Mouse (Mus musculus): Measurements from ENCODE around the gene Spata20.

Spata20 gene

DNA sequence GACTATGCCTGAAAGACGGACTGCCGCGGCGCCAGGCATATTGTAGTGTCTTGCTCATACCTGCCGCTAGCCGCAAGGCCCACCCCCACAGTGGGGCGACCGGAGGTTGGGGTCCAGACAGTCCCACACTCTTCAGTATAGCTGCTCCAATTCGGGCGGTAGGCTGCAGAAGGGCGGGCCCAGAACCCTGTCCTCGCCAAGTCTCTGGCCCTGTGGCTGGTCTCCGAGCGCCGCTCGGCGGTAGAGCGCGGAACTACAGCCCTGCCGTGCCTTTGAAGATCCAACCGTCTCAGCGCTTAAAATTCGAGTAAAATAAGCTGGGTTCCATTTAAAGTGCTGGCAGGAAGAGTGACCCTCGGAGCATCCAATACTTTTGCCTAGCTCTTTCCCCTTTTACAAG, at the start of gene Spata20:
Gene Spata20 (minus strand): TSS at position 179 of the 400 bp plus-strand sequence.
- DNase-seq (ENCODE audit: low spot score) = peak; percentile 60

DNA sequence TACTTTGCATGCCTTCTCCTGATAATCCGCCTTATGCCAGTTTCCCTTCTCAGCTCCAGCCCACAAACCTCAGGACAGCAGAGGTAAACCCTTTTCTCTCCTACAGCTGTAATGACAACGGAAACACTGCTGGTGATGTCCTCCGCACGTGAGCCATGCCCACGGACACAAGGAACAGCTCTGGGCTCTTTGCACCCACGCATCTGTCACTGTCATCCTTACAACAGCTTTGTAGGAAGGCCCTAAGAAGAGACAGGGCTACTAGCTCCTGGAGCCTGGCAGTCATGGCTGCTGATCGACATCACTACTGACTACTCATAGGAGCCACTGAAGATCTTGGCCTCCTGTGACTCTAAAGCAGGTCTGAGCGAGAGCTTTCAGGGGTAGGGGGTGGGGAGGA, 47.2 kb upstream of the Spata20 start:
- DNase-seq (ENCODE audit: low spot score) = no peak

DNA sequence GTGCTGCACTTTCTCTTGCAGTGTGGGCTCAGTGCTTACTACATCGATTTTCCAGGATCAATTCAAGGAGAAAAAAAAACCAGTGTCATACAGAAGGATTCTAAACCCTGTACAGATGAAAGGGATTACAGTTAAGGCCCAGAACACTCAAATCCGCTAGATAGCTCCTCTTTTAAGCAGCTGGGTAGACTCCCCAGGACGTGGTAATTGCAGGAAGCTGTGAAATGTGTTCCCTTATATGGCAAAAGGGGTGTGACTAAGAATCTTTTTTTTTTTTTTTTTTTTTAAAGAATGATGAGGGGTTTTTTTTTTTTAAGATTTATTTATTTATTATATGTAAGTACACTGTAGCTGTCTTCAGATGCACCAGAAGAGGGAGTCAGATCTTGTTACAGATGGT, 42.9 kb upstream of the Spata20 start:
- no peak for DNase-seq (ENCODE audit: low spot score)

DNA sequence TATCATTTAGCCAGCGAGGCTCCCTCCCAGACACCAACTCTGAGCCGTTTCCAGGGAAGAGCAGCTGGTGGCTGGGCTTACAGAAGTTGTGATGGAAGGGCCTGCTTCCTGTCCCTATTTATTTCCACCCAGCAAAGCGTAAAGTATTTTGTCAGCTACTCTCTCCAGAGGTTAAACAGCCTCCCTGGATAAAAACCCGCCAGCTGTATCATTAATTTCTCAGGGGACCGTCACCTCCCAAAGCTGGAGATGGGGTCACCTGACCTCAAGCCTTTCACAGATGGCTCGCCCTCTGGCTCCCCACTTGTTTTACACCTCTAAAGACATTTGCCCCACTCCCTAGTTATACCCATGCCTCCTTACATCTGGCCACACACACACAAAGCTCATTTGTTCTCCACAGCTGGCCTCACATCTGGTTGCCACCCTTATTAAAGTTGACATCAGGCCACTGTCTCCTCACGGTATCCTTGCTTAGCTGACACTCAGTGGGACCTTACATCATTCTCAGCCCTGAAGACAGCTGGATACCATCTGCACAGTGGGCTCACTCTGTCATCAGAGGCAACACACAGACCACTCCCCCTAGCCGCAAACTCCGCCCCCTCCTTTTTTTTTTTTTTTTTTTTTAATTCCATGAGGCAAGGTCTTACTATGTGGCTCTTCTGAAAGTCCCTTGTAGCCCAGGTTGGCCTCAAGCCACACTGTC, 40.3 kb upstream of the Spata20 start:
- no peak for DNase-seq (ENCODE audit: low spot score)

DNA sequence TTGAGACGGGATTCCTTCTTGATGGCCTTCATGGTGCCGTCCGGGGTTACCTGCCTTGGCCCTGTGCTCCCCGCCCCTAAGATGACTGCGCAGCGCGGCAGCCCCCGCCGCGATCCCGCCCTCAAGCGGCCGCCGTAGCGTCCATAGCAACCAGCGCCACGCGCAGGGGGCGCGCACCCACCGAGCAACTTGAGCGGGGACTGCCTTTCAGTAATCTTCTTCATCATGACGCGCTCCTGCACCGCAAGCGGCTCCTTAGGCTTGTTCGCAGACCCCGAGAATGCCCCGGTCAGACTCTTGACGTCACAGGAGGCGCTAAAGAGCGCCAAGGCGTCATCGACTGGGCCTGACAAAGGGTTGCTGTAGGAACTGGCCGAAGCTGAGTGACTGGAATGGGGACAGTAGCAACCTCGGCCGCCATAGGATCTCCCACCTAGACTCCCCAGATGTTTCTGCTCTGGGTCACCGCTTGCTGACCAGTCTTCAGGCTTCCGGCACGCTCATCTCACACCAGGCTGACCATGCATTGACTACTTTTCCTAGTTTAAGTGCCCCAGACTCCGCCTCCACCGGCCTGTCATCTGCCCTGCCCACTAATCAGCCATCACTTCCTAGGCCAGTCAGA, 35.4 kb upstream of the Spata20 start, which contains the start of gene Mycbpap:
Gene Mycbpap (minus strand): TSS at position 524 of the 625 bp plus-strand sequence.
- DNase-seq (ENCODE audit: low spot score) = peak; percentile 77

DNA sequence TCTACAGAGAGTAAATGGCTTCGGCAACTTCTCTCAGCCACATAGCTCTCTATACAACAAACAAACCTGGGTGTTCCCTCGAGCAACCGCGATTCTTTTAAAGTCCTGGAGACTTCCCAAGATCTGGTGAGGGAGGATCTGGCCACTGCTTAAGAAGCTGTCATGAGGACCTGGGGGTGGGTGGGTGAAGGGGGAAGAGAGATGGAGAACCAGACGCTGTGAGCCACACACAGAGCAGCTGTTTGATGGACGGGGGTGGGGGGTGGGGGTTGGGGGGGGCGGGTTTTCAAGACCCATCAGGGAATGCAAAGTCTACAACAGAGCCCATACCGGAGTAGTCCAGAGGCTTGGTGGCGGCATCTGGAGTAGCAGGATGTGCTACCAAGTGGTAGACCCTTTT, 27.5 kb upstream of the Spata20 start:
- no peak for DNase-seq (ENCODE audit: low spot score)

DNA sequence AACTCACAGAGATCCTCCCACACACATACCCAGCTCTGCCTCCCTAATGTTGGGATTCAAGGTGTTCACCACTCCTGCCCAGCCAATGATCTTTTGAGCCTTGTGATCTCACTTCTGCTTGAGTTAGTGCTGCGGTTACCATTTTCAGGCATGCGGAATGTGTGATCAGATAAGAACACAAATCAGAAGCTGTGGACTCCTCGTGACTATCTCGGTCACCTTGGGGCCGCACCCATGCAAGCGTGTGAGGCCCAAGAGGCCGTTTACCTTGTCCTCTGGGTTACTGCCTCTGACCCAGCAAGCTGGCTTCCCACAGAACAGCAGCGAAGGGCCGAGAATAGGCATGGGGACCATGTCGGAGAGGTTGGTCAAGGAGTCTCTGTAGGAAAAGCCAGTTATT, 23.0 kb upstream of the Spata20 start:
- DNase-seq (ENCODE audit: low spot score) = peak; percentile 64

DNA sequence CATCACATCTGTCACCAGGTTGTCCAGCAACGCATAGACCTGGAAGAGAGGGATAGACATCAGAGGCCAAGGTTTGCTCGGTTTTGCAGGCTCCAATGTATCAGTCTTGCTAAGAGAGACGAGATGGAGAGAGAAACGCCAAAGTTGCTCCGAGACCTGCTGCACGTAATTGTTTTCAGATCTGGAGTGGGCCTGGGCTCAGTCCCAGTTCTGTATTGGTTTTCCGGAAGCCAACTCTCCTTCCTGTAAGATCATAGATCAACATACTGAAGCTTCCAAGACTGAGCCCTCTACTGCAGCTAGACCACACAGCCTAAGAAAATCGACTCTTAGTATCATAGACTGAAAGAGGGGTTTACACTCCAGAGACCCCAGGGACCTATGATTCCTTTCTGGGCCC, 15.5 kb upstream of the Spata20 start:
- no peak for DNase-seq (ENCODE audit: low spot score)

DNA sequence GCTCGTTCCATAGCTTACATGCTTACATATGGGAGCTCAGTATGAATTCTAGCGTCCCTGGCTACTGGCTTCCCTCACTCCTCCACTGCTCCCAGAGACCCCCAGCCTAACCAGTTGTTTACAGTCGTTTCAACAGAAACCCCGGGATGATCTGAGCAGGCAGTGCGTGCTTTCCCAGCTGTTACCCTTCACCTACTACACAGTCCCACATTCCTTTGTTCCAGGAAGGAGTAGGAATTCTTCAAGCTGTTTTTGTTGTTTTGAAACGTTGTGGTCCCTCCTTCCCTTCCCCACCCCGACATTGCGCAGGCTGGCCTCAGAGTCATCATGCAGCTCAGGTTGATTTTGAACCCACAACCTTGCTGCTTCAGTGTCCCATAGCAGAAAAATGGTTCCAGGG, 14.4 kb upstream of the Spata20 start:
- DNase-seq (ENCODE audit: low spot score) = no peak

DNA sequence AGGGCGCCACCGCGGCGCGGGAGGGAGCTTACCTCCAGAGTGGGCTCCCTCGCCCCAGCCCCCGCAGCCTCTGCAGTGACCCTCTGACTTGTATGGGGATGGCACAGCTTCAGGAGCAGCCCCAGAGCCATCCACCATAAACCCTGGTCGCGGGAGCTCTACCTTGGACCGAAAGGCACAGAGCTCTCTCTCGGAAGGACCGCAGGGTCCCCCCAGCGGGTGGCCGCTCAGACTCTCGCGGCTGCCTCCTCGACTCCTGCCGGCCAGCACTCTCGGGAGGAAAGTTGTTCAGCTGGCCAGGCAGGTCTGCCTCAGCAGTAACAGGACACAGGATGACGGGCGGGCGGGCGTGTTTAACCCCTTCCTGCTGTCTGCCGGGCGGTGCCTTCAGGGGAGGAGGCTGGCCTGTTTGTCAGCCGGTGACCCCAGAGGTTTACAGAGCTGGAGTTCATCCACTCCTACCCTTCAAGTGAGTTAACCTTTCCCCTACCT, 13.7 kb upstream of the Spata20 start, which contains the start of gene Epn3:
Gene Epn3 (minus strand): TSS at position 314 of the 492 bp plus-strand sequence.
- DNase-seq (ENCODE audit: low spot score) = peak; percentile 55

DNA sequence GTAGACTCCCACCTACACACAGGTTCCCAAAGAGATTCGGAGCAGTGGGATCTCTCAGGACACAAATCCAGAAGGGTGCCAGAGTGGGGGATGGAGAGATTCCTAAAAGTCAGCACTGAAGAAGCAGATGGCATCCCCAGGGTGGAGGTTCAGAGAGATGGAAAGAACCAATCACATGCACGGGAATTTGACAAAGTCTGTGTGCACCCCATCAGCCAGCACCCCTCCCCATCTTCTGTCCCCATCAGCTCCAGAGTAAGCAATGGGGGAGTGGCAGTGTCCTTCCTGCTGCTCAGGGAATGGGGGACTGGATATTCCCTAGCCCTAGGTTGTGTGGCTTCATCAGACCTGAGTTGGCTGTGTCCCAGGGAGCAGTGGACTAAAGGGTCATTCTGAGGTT, 13.1 kb upstream of the Spata20 start:
- DNase-seq (ENCODE audit: low spot score) = no peak

DNA sequence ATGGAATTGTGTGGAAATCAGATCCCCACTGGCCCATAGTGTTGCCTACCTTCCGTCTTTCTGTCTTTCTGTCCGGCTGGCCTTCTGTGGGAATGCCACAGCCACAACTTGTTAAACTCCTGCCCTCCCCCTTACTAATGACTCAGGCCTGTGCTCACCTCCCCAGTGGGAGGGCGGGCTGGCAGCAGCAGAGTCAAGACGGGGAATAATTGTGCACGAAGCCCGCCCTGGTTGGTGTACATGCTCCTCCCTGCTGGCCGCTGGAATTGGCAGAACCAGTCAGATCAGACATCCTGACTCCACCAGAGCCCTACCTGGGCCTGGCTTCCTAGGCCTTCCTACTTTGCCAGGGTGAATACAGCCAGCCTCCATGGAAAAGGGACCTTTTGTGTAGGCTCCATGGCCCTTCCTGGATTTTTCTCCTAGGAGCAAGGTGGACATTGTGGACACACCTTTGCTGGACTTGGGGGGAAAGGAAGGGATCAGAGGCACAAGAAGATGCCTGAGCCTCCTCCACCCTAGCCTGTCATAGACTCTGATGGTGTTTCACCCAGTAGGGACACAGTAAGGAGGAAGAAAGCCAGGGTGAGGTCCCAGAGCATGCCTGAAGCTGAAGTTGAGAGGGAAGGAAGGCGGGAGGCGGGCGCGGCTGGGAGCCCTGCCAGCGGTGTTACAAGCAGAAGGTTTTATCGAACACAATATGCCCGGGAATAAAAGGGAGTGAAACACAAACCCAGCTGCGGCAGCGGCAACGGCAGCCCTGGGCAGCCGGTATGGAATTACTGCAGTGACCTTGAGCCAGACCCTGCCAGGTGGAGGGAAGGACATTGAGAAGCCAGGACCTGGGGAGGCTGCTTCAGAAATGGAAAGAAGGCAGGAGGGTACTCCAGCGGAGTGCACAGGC, 12.4 kb upstream of the Spata20 start:
- no peak for DNase-seq (ENCODE audit: low spot score)

DNA sequence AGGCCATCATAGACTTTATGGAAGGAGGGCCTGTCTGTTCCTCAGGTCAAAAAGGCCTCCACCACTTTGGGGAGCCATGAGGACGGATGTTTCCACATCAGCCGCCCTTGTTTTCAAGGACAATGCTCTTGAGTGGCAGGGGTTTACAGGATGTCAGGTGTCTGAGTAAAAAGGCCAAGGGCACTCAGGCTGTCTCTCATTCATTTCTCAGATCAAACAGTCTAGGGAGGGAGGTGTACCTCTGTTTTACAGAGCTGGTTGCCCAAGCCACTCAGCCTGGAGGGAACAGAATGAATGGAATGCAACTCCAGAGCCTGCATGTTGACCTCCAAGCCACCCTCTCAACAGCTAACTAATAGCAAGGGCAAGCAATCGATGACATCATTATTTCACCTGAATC, 9.4 kb upstream of the Spata20 start:
- no peak for DNase-seq (ENCODE audit: low spot score)

DNA sequence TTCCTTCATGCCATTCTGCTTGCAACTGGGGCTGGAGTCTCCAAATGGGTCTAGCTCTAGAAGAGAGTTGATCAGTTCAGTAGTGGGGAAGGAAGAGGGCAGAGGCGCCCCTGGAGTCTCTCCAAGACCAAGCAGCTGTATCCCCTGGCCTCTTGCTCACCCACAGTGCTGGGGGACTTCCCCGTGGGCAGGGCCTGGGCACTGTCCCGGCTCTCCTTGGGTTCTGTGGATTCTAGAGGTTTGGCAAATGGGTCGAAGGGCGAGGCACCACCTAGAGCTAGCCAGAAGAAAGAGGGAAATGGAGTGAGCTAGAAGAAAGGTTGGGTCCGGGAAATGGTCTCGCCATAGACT, 5.7 kb upstream of the Spata20 start:
- no peak for DNase-seq (ENCODE audit: low spot score)

DNA sequence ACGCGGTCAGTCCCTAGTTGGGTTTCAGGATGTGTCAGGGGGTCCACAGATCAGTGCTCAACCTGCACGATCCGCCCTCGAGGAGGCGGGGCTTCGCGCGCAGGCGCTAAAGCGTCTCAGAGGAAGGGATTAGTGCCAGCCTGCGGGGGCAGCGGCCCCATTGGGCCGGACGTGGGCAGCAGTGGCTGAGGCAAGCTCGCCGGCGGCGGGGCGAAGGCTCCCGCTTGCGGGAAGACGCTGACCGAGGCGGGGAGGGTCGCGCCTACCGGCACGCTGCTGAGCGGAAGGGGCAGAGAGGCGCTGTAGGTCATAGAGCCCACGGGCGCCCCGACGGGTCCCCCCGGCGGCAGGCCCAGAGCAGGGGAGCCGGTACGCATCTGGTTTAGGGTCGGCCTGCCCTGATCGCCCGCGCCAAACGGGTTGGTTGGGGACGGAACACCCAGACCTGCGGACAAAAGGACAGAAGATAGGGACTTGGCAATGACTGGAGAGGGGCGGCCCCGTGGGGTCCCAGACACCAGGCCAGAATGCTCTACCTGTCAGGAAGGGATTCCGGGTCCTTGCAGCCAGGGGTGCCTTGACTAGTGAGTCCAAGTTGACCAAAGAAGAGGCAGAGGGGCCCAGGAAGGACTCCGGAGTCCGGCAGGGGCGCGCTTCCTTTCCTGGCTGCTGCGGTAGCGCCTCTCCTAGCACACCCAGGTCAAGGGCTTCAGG, 5.2 kb upstream of the Spata20 start:
- DNase-seq (ENCODE audit: low spot score) = peak; percentile 51

DNA sequence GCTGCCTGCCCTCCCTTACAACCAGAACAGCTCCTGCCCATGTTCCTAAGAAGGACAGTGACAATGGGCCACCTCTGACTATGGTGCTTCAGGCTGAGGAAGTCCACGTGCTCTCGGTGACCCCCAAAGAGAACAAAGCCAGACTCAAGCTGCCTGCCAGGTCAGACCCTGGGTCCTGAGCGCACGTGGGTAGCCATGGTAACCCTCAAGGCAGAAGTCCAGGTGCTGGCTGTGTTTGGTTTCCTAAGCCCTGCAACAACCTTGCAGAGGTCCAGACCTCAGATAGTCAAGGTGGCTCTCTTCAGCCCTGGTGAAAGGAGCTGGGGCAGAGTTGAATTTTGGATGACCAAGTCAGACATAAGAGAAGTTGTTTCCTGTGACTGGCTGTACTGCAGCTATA, 3.8 kb upstream of the Spata20 start:
- no peak for DNase-seq (ENCODE audit: low spot score)

DNA sequence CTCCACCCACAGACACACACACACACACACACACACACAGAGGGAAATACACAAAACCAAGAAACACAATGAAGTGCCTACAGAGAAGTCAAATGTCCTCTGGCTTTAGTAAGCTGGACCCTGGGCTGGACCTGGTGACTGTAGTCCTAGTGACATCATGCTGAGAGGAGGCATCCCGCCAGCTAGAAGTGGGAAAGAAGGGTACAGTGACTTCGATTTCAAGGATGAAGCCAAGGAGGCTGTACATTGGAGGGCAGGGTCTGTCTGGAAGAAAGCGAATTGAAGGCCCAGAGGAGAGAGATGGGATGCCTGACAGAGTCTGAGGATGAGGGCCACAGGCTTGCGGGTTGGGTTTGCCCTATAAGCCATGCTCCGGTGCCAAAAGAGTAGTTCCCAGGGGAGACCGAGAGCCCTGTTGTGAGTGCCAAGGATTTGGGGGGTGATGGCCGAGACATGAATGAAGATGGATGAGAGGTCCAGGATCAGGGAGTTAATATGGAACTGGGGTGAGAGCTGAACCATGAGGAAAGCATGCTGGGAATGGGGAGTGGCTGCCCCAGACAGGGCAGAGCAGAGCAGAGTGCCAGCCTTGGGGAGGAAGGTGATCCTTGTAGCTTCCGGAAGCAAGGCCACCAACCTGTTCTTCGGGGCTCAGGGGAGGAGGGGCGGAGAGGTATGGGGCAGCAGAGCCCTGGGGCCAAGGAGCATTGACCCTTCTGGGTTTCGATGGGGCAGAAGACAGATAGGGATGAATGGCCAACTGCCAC, 3.0 kb upstream of the Spata20 start:
- DNase-seq (ENCODE audit: low spot score) = no peak

DNA sequence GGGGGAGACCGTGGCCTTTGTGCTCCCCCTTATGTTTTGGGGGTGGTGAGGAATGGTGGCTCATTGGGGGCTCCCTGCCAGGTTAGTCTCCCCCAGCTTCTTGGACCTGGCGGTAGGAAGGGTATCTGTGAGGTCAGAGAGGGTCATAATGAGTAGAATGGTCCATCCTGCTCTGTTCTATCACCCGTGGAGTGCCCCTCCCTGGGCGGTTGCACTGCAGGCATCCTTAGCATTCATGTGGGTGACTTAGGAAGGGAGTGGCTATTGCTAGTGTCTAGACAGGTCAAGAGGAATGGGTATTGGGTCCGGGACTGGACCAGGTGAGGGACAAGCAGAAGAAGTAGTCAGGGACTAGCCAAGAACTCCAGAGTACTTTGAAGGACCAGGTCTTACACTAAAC, 756 bp downstream of the Spata20 start:
- no peak for DNase-seq (ENCODE audit: low spot score)

DNA sequence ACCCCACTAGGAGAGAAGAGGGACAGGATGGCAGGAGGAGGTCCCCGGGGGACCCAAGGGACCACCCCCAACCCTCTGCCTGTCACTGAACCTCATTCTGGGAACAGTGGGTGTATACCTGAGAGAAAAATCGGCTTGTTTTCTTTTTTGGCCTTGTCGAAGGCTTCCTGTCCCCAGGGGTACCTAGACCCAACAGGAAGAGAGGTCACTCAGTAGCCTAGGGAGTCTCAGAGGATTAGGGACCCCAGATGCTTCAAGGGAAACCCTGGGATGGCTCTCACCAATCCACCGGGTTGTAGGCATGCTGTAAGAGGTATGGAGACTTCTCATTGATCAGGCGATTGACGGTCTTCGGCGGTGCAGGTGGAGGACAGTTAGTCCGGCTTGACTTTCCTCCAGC, 1.3 kb downstream of the Spata20 start:
- DNase-seq (ENCODE audit: low spot score) = no peak

DNA sequence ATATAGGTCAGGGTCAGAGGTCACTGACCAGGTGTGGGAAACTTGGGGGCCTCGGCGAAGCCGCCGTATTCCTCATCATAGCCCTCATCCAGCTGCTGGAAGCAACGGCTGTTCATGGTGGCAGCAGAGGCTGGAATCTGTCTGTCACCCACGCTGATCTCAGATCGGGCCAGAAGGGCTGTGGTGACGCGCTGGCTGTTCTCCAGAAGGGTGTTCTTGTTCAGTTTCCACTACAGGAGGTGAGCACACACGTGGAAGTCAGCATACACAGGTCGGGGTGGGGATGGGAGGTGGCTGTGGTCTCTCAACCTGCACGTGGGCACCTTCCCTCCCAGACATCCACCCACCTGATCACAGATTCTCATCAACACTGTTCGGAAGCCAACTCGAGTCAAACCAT, 2.1 kb downstream of the Spata20 start:
- DNase-seq (ENCODE audit: low spot score) = no peak

DNA sequence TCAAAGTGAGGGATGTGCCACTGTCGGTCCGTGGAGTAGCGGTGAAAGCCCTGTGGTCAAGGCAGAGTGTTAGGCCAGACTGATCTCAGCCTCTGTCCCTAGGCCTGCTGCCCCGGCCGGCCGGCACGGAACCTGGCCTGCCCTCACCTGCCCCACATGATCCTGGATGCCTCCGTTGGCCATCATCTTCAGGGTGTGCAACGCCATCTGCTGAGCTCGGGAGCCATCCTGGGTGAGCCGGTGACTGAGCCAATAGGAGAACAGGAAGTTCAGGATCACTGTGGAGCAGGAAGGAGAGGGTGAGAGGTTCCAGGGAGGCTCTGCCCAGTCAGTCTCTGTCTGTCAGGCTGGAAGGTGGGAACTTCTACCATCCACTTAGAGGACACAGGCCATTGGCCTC, 2.5 kb downstream of the Spata20 start:
- DNase-seq (ENCODE audit: low spot score) = no peak

All from yolk sac, embryonic 10.5 days (tissue).